Mouse (Mus musculus): ENCODE measurements around the gene Gpank1. TPM values are rescaled to one million over a fixed set of nuclear protein-coding genes. Genes with fewer than 3 reads are reported as not detected.

Gene Gpank1
- polyA plus RNA-seq, 1 experiment from 2014 or later: 25.5 TPM

- Histone ChIP-seq H3K4me1 (replicated peaks) (peaks cover 36% of the 10 kb centered on the region), H3K27me3 (no peaks in the 10 kb centered on the region), H3K4me2 (peak overlapping the region; percentile 100), H3K27ac (replicated peaks) (peak overlapping the region; percentile 97), H3K9ac (peak overlapping the region; percentile 71), H3K9me3 (no peaks in the 10 kb centered on the region), H3K4me3 (peak overlapping the region; percentile 99), H3K36me3 (peaks cover 10% of the 10 kb centered on the region)
- WGBS: 42% methylated on average over 8 of the region's 8 CpGs
- ATAC-seq (ENCODE audit: low read depth): no peak
These were observed 45.2 kb downstream of the Gpank1 start for GRCm38 (mm10) chr17:35166352-35167035.

DNA sequence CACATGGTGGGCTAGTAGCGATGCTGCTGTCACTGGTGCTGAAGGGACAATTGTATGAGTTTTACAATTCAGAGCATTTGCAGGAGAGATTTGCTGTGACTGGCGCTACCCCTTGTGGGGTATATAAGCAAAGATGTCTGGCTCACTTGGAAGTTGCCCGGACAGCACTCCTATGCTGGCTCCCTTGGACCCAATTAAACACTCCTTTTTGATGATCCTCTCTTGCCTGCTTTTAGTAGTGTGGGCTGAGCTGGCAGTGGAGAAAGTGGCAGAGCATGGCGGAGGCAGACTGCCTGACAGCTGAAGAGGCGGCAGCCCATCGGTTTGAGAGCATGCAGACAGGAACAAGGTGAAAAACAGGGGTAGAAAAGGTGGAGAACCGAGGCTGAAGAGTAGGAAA, 46.5 kb downstream of the Gpank1 start:
- H3K27me3 ChIP-seq: no peaks in the 10 kb centered on the region
- 89% methylated on average over 7 of the region's 7 CpGs for WGBS
- H3K4me1 ChIP-seq (replicated peaks): peaks cover 23% of the 10 kb centered on the region
- no peak overlapping the region for H3K4me2 ChIP-seq
- ATAC-seq (ENCODE audit: low read depth): no peak
- no peak overlapping the region for H3K4me3 ChIP-seq
- H3K27ac ChIP-seq (replicated peaks): no peak overlapping the region
- no peaks in the 10 kb centered on the region for H3K9me3 ChIP-seq
- H3K9ac ChIP-seq: no peak overlapping the region
- H3K36me3 ChIP-seq: no peaks in the 10 kb centered on the region

- Histone ChIP-seq H3K9me3 (no peaks in the 10 kb centered on the region), H3K27ac (replicated peaks) (peak overlapping the region; percentile 49; the same call in 1 of the 2 replicates), H3K9ac (no peak overlapping the region), H3K4me2 (no peak overlapping the region), H3K36me3 (no peaks in the 10 kb centered on the region), H3K27me3 (no peaks in the 10 kb centered on the region), H3K4me3 (no peak overlapping the region), H3K4me1 (replicated peaks) (peaks cover 15% of the 10 kb centered on the region)
- ATAC-seq (ENCODE audit: low read depth): no peak
- WGBS: 13% methylated on average over 4 of the region's 4 CpGs
These were observed 47.4 kb downstream of the Gpank1 start for GRCm38 (mm10) chr17:35168541-35169207.

GRCm38 (mm10) chr17:35172445-35173234, 51.4 kb downstream of the Gpank1 start:
- ATAC-seq (ENCODE audit: low read depth): no peak
- no peak overlapping the region for H3K27ac ChIP-seq (replicated peaks)
- no peaks in the 10 kb centered on the region for H3K36me3 ChIP-seq
- no peak overlapping the region for H3K4me3 ChIP-seq
- no peak overlapping the region for H3K4me2 ChIP-seq
- H3K9me3 ChIP-seq: no peaks in the 10 kb centered on the region
- WGBS: 70% methylated on average over 11 of the region's 11 CpGs
- no peak overlapping the region for H3K9ac ChIP-seq
- no peaks in the 10 kb centered on the region for H3K27me3 ChIP-seq
- no peaks in the 10 kb centered on the region for H3K4me1 ChIP-seq (replicated peaks)

GRCm38 (mm10) chr17:35173329-35173728, 52.1 kb downstream of the Gpank1 start:
- 76% methylated on average over 3 of the region's 3 CpGs for WGBS
- Histone ChIP-seq H3K4me3 (no peak overlapping the region), H3K36me3 (no peaks in the 10 kb centered on the region), H3K4me2 (no peak overlapping the region), H3K9ac (no peak overlapping the region), H3K27ac (replicated peaks) (no peak overlapping the region), H3K4me1 (replicated peaks) (no peaks in the 10 kb centered on the region), H3K9me3 (no peaks in the 10 kb centered on the region), H3K27me3 (no peaks in the 10 kb centered on the region)
- no peak for ATAC-seq (ENCODE audit: low read depth)

Other genes with a start within 250 kb of the Gpank1 start
- 9.5 and 10.4 TPM in 2 replicates for gene Zbtb12, start 242.0 kb upstream of the Gpank1 start, polyA plus RNA-seq (2015; fragmentation: Nextera tagmentation; extraction: Ambion mirVana)
- gene Gm20547, start 239.4 kb upstream of the Gpank1 start, polyA plus RNA-seq (2015; fragmentation: Nextera tagmentation; extraction: Ambion mirVana): not detected in 2 replicates
- gene C2, start 223.2 kb upstream of the Gpank1 start, polyA plus RNA-seq (2015; fragmentation: Nextera tagmentation; extraction: Ambion mirVana): 0.99 and 2.1 TPM in 2 replicates
- 86.8 and 88.7 TPM in 2 replicates for gene Ehmt2, start 223.0 kb upstream of the Gpank1 start, polyA plus RNA-seq (2015; fragmentation: Nextera tagmentation; extraction: Ambion mirVana)
- gene Slc44a4, start 207.0 kb upstream of the Gpank1 start, polyA plus RNA-seq (2015; fragmentation: Nextera tagmentation; extraction: Ambion mirVana): not detected in 2 replicates
- gene Neu1, start 190.2 kb upstream of the Gpank1 start, polyA plus RNA-seq (2015; fragmentation: Nextera tagmentation; extraction: Ambion mirVana): 30.2 and 30.6 TPM in 2 replicates
- gene Hspa1b, start 162.2 kb upstream of the Gpank1 start, polyA plus RNA-seq (2015; fragmentation: Nextera tagmentation; extraction: Ambion mirVana): 0.38 and 0.47 TPM in 2 replicates
- gene Gm20481, start 151.5 kb upstream of the Gpank1 start, polyA plus RNA-seq (2015; fragmentation: Nextera tagmentation; extraction: Ambion mirVana): not detected in 2 replicates
- gene Hspa1a, start 149.3 kb upstream of the Gpank1 start, polyA plus RNA-seq (2015; fragmentation: Nextera tagmentation; extraction: Ambion mirVana): 6.0 and 6.3 TPM in 2 replicates
- 1.5 and 2.2 TPM in 2 replicates for gene Hspa1l, start 148.8 kb upstream of the Gpank1 start, polyA plus RNA-seq (2015; fragmentation: Nextera tagmentation; extraction: Ambion mirVana)
- 99.4 and 99.8 TPM in 2 replicates for gene Lsm2, start 139.6 kb upstream of the Gpank1 start, polyA plus RNA-seq (2015; fragmentation: Nextera tagmentation; extraction: Ambion mirVana)
- gene Vars, start 120.5 kb upstream of the Gpank1 start, polyA plus RNA-seq (2015; fragmentation: Nextera tagmentation; extraction: Ambion mirVana): 57.9 and 58.2 TPM in 2 replicates
- gene Vwa7, start 104.9 kb upstream of the Gpank1 start, polyA plus RNA-seq (2015; fragmentation: Nextera tagmentation; extraction: Ambion mirVana): 0.17 and 0.18 TPM in 2 replicates
- gene Sapcd1, start 93.4 kb upstream of the Gpank1 start, polyA plus RNA-seq (2015; fragmentation: Nextera tagmentation; extraction: Ambion mirVana): 2.5 and 2.6 TPM in 2 replicates
- 2.8 and 3.1 TPM in 2 replicates for gene Msh5, start 74.7 kb upstream of the Gpank1 start, polyA plus RNA-seq (2015; fragmentation: Nextera tagmentation; extraction: Ambion mirVana)
- gene Clic1, start 71.5 kb upstream of the Gpank1 start, polyA plus RNA-seq (2015; fragmentation: Nextera tagmentation; extraction: Ambion mirVana): 132 and 145 TPM in 2 replicates
- 417 and 431 TPM in 2 replicates for gene Ddah2, start 62.4 kb upstream of the Gpank1 start, polyA plus RNA-seq (2015; fragmentation: Nextera tagmentation; extraction: Ambion mirVana)
- gene Ly6g6c, start 56.1 kb upstream of the Gpank1 start, polyA plus RNA-seq (2015; fragmentation: Nextera tagmentation; extraction: Ambion mirVana): 0.54 TPM in 1 of 2 replicates, not detected in the other
- 0.28 and 0.38 TPM in 2 replicates for gene Mpig6b, start 55.3 kb upstream of the Gpank1 start, polyA plus RNA-seq (2015; fragmentation: Nextera tagmentation; extraction: Ambion mirVana)
- 0.46 and 0.55 TPM in 2 replicates for gene Ly6g6e, start 44.6 kb upstream of the Gpank1 start, polyA plus RNA-seq (2015; fragmentation: Nextera tagmentation; extraction: Ambion mirVana)
- 0.95 and 1.8 TPM in 2 replicates for gene Ly6g6d, start 43.4 kb upstream of the Gpank1 start, polyA plus RNA-seq (2015; fragmentation: Nextera tagmentation; extraction: Ambion mirVana)
- gene Ly6g6f, start 35.8 kb upstream of the Gpank1 start, polyA plus RNA-seq (2015; fragmentation: Nextera tagmentation; extraction: Ambion mirVana): 0.44 and 0.68 TPM in 2 replicates
- gene Abhd16a, start 32.2 kb upstream of the Gpank1 start, polyA plus RNA-seq (2015; fragmentation: Nextera tagmentation; extraction: Ambion mirVana): 98.2 and 104 TPM in 2 replicates
- gene Ly6g5c, start 13.2 kb upstream of the Gpank1 start, polyA plus RNA-seq (2015; fragmentation: Nextera tagmentation; extraction: Ambion mirVana): not detected in 2 replicates
- 1.4 and 1.7 TPM in 2 replicates for gene Ly6g5b, start 6.0 kb upstream of the Gpank1 start, polyA plus RNA-seq (2015; fragmentation: Nextera tagmentation; extraction: Ambion mirVana)
- 333 and 339 TPM in 2 replicates for gene Csnk2b, start 598 bp downstream of the Gpank1 start, polyA plus RNA-seq (2015; fragmentation: Nextera tagmentation; extraction: Ambion mirVana)
- 8.9 and 10.6 TPM in 2 replicates for gene D17H6S53E, start 4.9 kb downstream of the Gpank1 start, polyA plus RNA-seq (2015; fragmentation: Nextera tagmentation; extraction: Ambion mirVana)
- 0.61 and 0.77 TPM in 2 replicates for gene Apom, start 10.6 kb downstream of the Gpank1 start, polyA plus RNA-seq (2015; fragmentation: Nextera tagmentation; extraction: Ambion mirVana)
- gene Bag6, start 13.7 kb downstream of the Gpank1 start, polyA plus RNA-seq (2015; fragmentation: Nextera tagmentation; extraction: Ambion mirVana): 67.1 and 75.0 TPM in 2 replicates
- gene Prrc2a, start 43.4 kb downstream of the Gpank1 start, polyA plus RNA-seq (2015; fragmentation: Nextera tagmentation; extraction: Ambion mirVana): 178 and 185 TPM in 2 replicates
- 11.4 and 12.7 TPM in 2 replicates for gene Aif1, start 54.6 kb downstream of the Gpank1 start, polyA plus RNA-seq (2015; fragmentation: Nextera tagmentation; extraction: Ambion mirVana)
- gene Lst1, start 67.0 kb downstream of the Gpank1 start, polyA plus RNA-seq (2015; fragmentation: Nextera tagmentation; extraction: Ambion mirVana): 7.8 and 8.9 TPM in 2 replicates
- gene Ltb, start 73.0 kb downstream of the Gpank1 start, polyA plus RNA-seq (2015; fragmentation: Nextera tagmentation; extraction: Ambion mirVana): 0.22 and 0.58 TPM in 2 replicates
- 0.13 TPM in 1 of 2 replicates, not detected in the other for gene Tnf, start 80.6 kb downstream of the Gpank1 start, polyA plus RNA-seq (2015; fragmentation: Nextera tagmentation; extraction: Ambion mirVana)
- gene Lta, start 83.9 kb downstream of the Gpank1 start, polyA plus RNA-seq (2015; fragmentation: Nextera tagmentation; extraction: Ambion mirVana): 0.42 TPM in 1 of 2 replicates, not detected in the other
- 0.56 TPM in 1 of 2 replicates, not detected in the other for gene Gm16181, start 99.4 kb downstream of the Gpank1 start, polyA plus RNA-seq (2015; fragmentation: Nextera tagmentation; extraction: Ambion mirVana)
- gene Atp6v1g2, start 112.2 kb downstream of the Gpank1 start, polyA plus RNA-seq (2015; fragmentation: Nextera tagmentation; extraction: Ambion mirVana): 58.9 and 66.1 TPM in 2 replicates
- gene Nfkbil1, start 114.3 kb downstream of the Gpank1 start, polyA plus RNA-seq (2015; fragmentation: Nextera tagmentation; extraction: Ambion mirVana): 9.5 and 10.8 TPM in 2 replicates
- gene Ddx39b, start 120.3 kb downstream of the Gpank1 start, polyA plus RNA-seq (2015; fragmentation: Nextera tagmentation; extraction: Ambion mirVana): 385 and 402 TPM in 2 replicates
- 70.5 and 79.1 TPM in 2 replicates for gene H2-D1, start 141.3 kb downstream of the Gpank1 start, polyA plus RNA-seq (2015; fragmentation: Nextera tagmentation; extraction: Ambion mirVana)
- gene H2-Q1, start 198.9 kb downstream of the Gpank1 start, polyA plus RNA-seq (2015; fragmentation: Nextera tagmentation; extraction: Ambion mirVana): 0.22 TPM in 1 of 2 replicates, not detected in the other
- 0.50 and 0.60 TPM in 2 replicates for gene H2-Q2, start 220.8 kb downstream of the Gpank1 start, polyA plus RNA-seq (2015; fragmentation: Nextera tagmentation; extraction: Ambion mirVana)